Mouse (Mus musculus): Measurements from ENCODE around the gene Zfp809.
"Not testable (repeated sequence)": the region's sequence is repeated elsewhere in the genome, so short reads cannot be mapped to it uniquely, and the experiment has no call there.

The Zfp809 gene

DNA sequence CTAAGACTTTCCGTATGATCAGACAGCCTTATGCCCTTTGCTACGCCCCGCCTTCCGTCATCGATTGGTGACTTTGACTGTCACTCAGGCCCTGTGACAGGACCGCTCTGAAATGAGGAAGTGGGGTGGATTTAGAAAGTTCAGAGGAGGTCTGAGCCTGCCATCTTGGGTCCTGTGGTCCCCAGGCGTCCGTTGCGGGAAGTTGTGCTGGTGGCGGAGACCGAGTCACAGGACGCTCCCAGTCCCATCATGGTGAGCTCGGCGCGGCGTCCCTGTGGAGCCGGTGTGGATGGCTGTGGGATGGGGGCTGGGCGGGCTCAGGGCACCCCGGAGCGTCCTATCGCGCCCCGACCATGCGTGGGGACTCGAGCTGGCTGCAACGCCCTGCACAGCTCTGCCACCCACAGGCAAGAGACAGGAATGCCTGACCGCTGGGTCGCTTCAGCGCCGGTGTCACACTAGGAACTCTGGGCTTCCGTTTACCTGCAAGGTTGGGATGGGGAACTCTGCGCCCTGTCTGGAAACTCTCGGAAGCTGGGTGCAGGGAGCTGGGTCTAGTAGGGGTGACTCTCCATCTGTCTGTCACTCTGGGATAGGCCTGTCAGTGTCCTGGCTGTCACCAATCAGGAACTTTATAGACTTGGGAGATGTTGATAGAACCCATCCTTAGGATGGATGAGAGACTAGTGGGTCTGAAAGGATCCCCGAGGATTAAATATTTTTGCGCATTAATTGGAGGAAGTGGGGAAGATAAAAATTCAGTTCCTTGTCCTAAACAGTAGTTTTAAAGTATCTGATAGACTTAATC is at the start of gene Zfp809:
TSS of gene Zfp809 (plus strand) at position 134 of the 808 bp plus-strand sequence.
- DNase-seq (ENCODE audit: low spot score in 2 of 2), result peak; percentile 99 to 100

GRCm38 (mm10) chr9:22188025-22188611 is 37.4 kb upstream of the Zfp809 start, which contains the start of gene Zfp872:
Gene Zfp872, plus strand, starts transcription at chr9:22188090.
- peak; percentile 17 to 52 for DNase-seq (ENCODE audit: low spot score in 2 of 2)

DNA sequence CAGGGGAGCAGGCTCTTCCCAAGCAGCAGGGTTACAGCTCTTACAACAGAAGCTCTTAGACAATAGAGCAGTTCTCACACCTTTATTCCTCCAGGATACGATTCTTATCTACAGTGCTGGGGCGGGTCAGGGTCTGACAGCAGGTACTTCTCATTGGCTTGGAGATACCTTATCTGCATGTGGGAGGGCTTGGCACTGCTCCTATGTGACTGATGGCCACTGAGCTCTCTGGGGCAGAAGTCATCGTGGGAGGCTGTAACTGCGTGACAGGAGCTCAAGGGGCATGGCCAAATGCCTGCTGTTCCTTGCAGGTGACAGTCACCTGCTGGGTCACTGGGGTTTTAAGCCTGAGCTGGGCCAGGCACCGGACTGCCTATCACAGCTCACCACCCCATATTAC is 29.1 kb upstream of the Zfp809 start:
- peak; percentile 9 to 31 for DNase-seq (ENCODE audit: low spot score in 2 of 2)

DNA sequence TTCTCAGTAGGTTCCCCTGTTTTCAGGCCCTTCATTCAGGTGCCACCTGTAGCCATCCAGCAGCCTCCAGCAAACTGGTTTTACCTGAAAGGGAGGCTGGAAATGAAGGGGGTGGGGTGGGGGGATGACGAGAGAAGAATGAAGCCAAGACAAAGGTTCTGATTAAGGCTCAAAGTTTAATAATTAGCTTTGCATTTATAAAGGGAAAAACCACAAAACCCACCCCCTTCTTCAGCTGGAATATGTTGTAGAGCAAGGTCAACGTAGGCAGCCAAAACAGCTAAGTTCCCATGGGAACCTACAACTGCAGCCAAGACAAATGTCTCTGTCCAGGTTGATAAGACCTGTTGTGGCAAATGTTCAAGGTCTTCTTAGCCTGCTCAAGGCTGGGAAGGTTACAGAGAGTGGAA is 11.7 kb upstream of the Zfp809 start:
- peak in 1 of 2 experiments; percentile 27 for DNase-seq (ENCODE audit: low spot score in 2 of 2)

GRCm38 (mm10) chr9:22214549-22214948 is 11.0 kb upstream of the Zfp809 start:
- no peak for DNase-seq (ENCODE audit: low spot score in 2 of 2)

GRCm38 (mm10) chr9:22216705-22217104 is 8.8 kb upstream of the Zfp809 start:
- DNase-seq (ENCODE audit: low spot score in 2 of 2), result no peak

DNA sequence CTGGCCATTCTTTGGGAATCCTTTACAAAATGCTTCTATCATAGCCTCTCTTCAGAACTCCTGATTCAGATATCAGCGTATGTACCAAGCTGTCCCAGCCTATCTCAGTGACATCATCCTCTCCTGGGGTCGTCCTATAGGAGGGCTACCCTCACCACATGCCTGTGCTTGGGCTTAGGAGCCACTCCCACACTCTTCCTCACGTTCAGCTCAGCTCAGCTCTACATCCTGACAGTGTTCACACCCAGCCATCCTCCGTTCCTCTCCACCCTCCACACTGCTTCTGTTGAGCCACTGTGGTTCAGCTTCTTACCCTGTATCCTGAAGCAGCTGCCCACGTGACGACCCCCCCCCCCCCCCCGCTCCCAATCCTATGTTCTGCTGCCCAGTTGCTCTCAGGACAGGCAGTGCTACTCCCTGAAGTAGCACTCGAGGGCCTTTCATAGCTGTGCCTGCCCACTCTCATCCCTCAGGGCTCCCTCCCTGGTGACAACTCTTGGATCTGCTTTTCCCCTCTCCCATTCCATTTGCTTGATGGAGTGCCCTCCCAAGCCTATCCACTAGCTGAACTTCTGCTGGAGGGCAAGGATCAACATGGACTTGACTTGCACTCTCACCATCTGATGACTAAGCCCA is 7.5 kb upstream of the Zfp809 start:
- DNase-seq (ENCODE audit: low spot score in 2 of 2), result no peak

DNA sequence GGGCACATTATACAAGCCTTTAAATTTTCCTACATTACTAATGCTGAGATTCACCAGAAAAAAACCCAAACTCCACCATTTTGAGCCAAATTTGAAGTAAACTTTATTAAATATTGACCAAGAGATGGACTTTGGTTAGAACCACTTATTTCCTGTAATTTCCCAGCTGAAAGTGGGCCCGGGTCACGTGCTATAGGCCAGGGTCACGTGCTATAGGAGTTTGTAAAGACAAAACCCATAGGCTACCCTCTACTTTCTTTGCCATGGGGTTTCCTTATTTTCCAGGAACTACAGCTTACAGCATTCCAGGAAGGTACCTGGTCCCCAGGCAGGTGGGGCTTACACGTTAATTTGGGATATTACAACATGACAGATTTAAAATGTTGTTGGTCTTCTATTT is 1.4 kb upstream of the Zfp809 start:
- DNase-seq (ENCODE audit: low spot score in 2 of 2), result no peak

- peak in 1 of 2 experiments; percentile 9 for DNase-seq (ENCODE audit: low spot score in 2 of 2)
Observed at GRCm38 (mm10) chr9:22224536-22225503, 694 bp upstream of the Zfp809 start.

DNA sequence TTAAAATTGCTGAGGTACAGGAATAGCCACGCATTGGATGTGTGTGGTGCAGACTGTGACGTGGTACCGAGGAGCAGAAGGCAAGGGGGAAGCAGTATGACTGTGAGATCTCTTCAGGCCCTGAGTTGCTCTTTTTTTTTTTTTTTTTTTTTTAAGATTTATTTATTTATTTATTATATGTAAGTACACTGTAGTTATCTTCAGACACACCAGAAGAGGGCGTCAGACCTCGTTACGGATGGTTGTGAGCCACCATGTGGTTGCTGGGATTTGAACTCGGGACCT is 817 bp downstream of the Zfp809 start:
- not testable (repeated sequence) for DNase-seq (ENCODE audit: low spot score in 2 of 2)

GRCm38 (mm10) chr9:22226846-22227245 is 1.3 kb downstream of the Zfp809 start:
- peak; percentile 49 to 74 for DNase-seq (ENCODE audit: low spot score in 2 of 2)

- DNase-seq (ENCODE audit: low spot score in 2 of 2), result no peak
Observed at GRCm38 (mm10) chr9:22229386-22230026, 4.0 kb downstream of the Zfp809 start.

DNA sequence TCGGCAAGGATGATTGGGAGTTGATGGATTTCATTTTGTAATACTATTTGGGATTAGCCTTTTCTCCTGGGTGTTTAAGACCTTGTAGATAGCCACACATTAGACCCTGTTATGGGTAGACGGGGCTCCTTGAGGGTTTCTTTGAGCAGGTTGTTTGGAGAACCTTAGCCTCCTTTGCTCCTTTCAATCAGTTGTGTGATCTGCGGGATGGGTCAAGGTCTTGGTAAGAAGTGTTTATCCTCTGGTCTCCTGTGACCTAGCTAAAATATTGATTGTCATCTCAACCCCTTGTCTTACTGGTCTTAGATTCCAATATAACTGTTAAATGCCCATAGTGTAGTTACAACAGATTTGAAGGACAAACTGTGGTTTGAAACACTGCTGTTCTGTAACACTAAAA is 4.5 kb downstream of the Zfp809 start:
- DNase-seq (ENCODE audit: low spot score in 2 of 2), result no peak

DNA sequence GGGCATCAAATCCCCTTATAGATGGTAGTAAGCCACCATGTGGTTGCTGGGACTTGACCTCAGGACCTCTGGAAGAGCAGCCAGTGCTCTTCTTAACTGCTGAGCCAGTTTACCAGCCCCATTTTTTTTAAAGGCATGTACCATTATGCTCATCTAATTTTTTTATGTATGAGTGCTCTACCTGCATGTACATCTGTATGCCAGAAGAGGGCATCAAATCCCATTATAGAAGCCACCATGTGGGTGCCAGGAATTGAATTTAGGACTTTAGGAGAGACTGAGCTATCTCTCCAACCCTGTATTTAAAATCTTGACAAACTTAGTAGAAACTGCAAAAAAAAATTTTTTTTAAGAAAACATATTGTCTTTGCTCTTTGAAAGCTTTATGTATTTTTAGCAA is 5.0 kb downstream of the Zfp809 start:
- no peak for DNase-seq (ENCODE audit: low spot score in 2 of 2)

GRCm38 (mm10) chr9:22240001-22240400 is 14.5 kb downstream of the Zfp809 start:
- DNase-seq (ENCODE audit: low spot score in 2 of 2), result no peak

GRCm38 (mm10) chr9:22244242-22244641 is 18.7 kb downstream of the Zfp809 start:
- no peak for DNase-seq (ENCODE audit: low spot score in 2 of 2)

GRCm38 (mm10) chr9:22256579-22256978 is 31.1 kb downstream of the Zfp809 start:
- DNase-seq (ENCODE audit: low spot score in 2 of 2), result no peak

DNA sequence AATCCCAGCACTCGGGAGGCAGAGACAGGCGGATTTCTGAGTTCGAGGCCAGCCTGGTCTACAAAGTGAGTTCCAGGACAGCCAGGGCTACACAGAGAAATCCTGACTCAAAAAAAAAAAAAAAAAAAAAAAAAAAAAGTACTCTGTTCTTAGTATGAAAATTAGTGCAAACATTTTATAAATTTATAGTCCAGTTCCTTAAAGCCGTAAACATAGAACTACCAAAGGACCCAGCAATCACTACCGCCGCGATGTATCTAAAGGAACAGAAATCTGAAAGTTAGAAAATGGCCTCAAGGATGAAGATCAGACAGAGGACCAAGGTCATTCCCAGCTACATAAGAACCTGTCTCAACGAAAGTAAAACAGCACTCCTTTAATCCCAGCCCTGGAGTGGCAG is 33.3 kb downstream of the Zfp809 start:
- no peak for DNase-seq (ENCODE audit: low spot score in 2 of 2)

DNA sequence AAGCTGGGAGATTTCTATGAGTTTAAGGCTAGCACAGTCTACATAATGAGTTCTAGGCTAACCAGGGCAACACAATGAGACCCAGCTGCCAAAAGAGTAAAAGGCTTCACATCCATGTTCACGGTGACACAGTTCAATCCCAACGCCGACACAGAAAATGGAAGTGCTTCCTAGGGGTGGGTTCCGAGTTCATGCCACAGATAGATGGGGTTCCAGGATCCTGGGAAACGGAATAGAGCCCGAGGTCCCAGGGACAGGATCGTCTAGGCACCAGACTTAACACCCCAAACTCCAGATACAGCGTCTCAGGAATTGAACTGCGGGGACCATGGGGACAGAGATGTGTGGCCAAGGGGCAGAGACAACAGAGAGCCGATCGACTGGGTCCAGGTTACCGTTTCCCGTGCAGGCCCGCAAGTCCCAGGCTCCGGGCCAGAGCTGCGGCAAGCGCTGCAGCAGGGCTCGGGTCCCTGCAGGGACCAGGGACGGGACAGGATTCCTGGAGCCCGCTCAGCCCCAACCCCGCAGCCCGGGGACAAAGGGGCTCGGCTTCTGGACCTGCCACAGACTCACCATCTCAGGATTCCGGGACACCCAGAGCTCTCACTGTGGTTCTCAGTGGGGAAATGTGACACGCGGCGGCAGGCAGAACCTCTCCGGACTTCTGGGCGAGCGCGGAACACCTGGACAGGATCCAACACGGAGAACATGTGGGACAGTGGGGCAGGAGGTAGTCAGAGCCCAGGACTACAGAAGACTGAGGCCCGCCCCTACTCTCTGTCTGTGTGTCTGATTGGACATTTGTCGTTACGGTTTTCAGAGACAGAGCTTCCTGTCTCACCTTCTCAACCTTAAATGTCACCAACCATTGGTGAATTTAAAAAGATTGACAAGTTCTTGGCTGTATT is 33.9 kb downstream of the Zfp809 start, which contains the start of gene Zfp599:
TSS of gene Zfp599 (minus strand) at position 712 of the 908 bp plus-strand sequence.
- peak; percentile 30 to 58 for DNase-seq (ENCODE audit: low spot score in 2 of 2)

- DNase-seq (ENCODE audit: low spot score in 2 of 2), result no peak
Observed at GRCm38 (mm10) chr9:22260092-22260422, 34.5 kb downstream of the Zfp809 start.
